Mouse (Mus musculus): ENCODE results near the gene Mertk. TPM values are rescaled to one million over a fixed set of nuclear protein-coding genes. Genes with fewer than 3 reads are reported as not detected.
A peak's percentile ranks its signal among the peaks of the same experiment; 100 is the strongest.

The Mertk gene
- total RNA-seq, 1 experiment from 2014 or later, result 0.41 TPM

GRCm38 (mm10) chr2:128812761-128813160 lies 114.0 kb downstream of the Mertk start:
- ATAC-seq (replicated peaks; ENCODE audit: low read depth, poor library complexity, severe bottlenecking), result no peak

- ATAC-seq (replicated peaks; ENCODE audit: low read depth, poor library complexity, severe bottlenecking), result no peak
Measured at GRCm38 (mm10) chr2:128816311-128816710, 117.6 kb downstream of the Mertk start.

GRCm38 (mm10) chr2:128816916-128817315 lies 118.2 kb downstream of the Mertk start:
- no peak for ATAC-seq (replicated peaks; ENCODE audit: low read depth, poor library complexity, severe bottlenecking)

- peak; percentile 38 for ATAC-seq (replicated peaks; ENCODE audit: low read depth, poor library complexity, severe bottlenecking)
Measured at GRCm38 (mm10) chr2:128817387-128817785, 118.6 kb downstream of the Mertk start.

- peak; percentile 86 for ATAC-seq (replicated peaks; ENCODE audit: low read depth, poor library complexity, severe bottlenecking)
Measured at GRCm38 (mm10) chr2:128817786-128818681, 119.3 kb downstream of the Mertk start, which contains the start of gene Tmem87b. Gene Tmem87b (plus strand): TSS chr2:128818118.

GRCm38 (mm10) chr2:128818956-128819643 lies 120.3 kb downstream of the Mertk start:
- no peak for ATAC-seq (replicated peaks; ENCODE audit: low read depth, poor library complexity, severe bottlenecking)

- ATAC-seq (replicated peaks; ENCODE audit: low read depth, poor library complexity, severe bottlenecking), result no peak
Measured at GRCm38 (mm10) chr2:128820631-128821030, 121.9 kb downstream of the Mertk start.

GRCm38 (mm10) chr2:128823893-128824292 lies 125.1 kb downstream of the Mertk start:
- ATAC-seq (replicated peaks; ENCODE audit: low read depth, poor library complexity, severe bottlenecking), result no peak

GRCm38 (mm10) chr2:128827787-128828186 lies 129.0 kb downstream of the Mertk start:
- no peak for ATAC-seq (replicated peaks; ENCODE audit: low read depth, poor library complexity, severe bottlenecking)

GRCm38 (mm10) chr2:128832611-128833010 lies 133.9 kb downstream of the Mertk start:
- ATAC-seq (replicated peaks; ENCODE audit: low read depth, poor library complexity, severe bottlenecking), result no peak

- no peak for ATAC-seq (replicated peaks; ENCODE audit: low read depth, poor library complexity, severe bottlenecking)
Measured at GRCm38 (mm10) chr2:128833035-128833434, 134.3 kb downstream of the Mertk start.

GRCm38 (mm10) chr2:128833435-128833834 lies 134.7 kb downstream of the Mertk start:
- ATAC-seq (replicated peaks; ENCODE audit: low read depth, poor library complexity, severe bottlenecking), result no peak

- ATAC-seq (replicated peaks; ENCODE audit: low read depth, poor library complexity, severe bottlenecking), result no peak
Measured at GRCm38 (mm10) chr2:128837531-128837930, 138.8 kb downstream of the Mertk start.

- ATAC-seq (replicated peaks; ENCODE audit: low read depth, poor library complexity, severe bottlenecking), result no peak
Measured at GRCm38 (mm10) chr2:128838611-128839010, 139.9 kb downstream of the Mertk start.

GRCm38 (mm10) chr2:128839501-128839900 lies 140.7 kb downstream of the Mertk start:
- 0 out of 2 replicates have a peak, but pooled peaks have one; percentile 47 for ATAC-seq (replicated peaks; ENCODE audit: low read depth, poor library complexity, severe bottlenecking)

GRCm38 (mm10) chr2:128842437-128842836 lies 143.7 kb downstream of the Mertk start:
- ATAC-seq (replicated peaks; ENCODE audit: low read depth, poor library complexity, severe bottlenecking), result no peak

- no peak for ATAC-seq (replicated peaks; ENCODE audit: low read depth, poor library complexity, severe bottlenecking)
Measured at GRCm38 (mm10) chr2:128850036-128850435, 151.3 kb downstream of the Mertk start.
